Mouse (Mus musculus) CH12.LX (cell line): ENCODE results near the gene Laptm5. TPM values are rescaled to one million over a fixed set of nuclear protein-coding genes. Genes with fewer than 3 reads are reported as not detected.
A peak's percentile ranks its signal among the peaks of the same experiment; 100 is the strongest.

ENCODE experiments used
- DNase-seq: peaks from one replicate; pipeline ENCODE4 v3.0.0-alpha.2; 2013; ENCODE audit errors: extremely low read depth
- H3K27ac ChIP-seq: 2 replicates; pipeline ENCODE4 v1.5.1; 2012; ENCODE audit warnings: low read depth, mild to moderate bottlenecking, control low read depth, moderate library complexity; ENCODE audit not compliant: insufficient read depth
- H3K27me3 ChIP-seq: replicated peaks from 2 replicates; pipeline ENCODE3; 2012; ENCODE audit warnings: inconsistent platforms
- H3K36me3 ChIP-seq, 2 experiments: replicated peaks in 1 of 2; 2 replicates each; pipeline versions ENCODE3 to v1.6.1; 2012; ENCODE audit warnings: inconsistent platforms in 1 of 2, low read length in 1 of 2, mild to moderate bottlenecking in 1 of 2, mixed read lengths in 1 of 2, moderate library complexity in 1 of 2; ENCODE audit not compliant: control insufficient read depth in 1 of 2, insufficient read depth in 1 of 2
- H3K4me1 ChIP-seq, 2 experiments: 2 replicates each; pipeline ENCODE4 v1.6.1; 2012; ENCODE audit warnings: inconsistent platforms in 1 of 2, moderate library complexity in 1 of 2; ENCODE audit not compliant: insufficient read depth in 2 of 2, control insufficient read depth in 1 of 2
- H3K4me2 ChIP-seq: 2 replicates; pipeline ENCODE4 v1.6.1; 2012; ENCODE audit warnings: low read depth, mild to moderate bottlenecking, control low read depth; ENCODE audit not compliant: poor library complexity, insufficient read depth, severe bottlenecking
- H3K4me3 ChIP-seq, 3 experiments: fragments of 150-350 bp in 1 of 3; sonication (generic) in 1 of 3; replicated peaks in 1 of 3; 2 replicates each; pipeline versions ENCODE3 to v1.5.1; 2011 to 2012; ENCODE audit warnings: low read depth in 2 of 3, low read length in 2 of 3, mild to moderate bottlenecking in 2 of 3, moderate library complexity in 2 of 3, control low read depth in 1 of 3, improper control_type of control experiment in 1 of 3, inconsistent platforms in 1 of 3, mixed read lengths in 1 of 3; ENCODE audit not compliant: poor library complexity in 1 of 3
- H3K79me2 ChIP-seq: replicated peaks from 2 replicates; pipeline ENCODE4 v1.6.1; 2012; ENCODE audit warnings: mild to moderate bottlenecking, moderate library complexity; ENCODE audit not compliant: control insufficient read depth, poor library complexity, insufficient read depth, severe bottlenecking; ENCODE audit errors: extremely low read depth
- H3K9ac ChIP-seq: 2 replicates; pipeline ENCODE4 v1.6.1; 2012; ENCODE audit warnings: low read depth, mild to moderate bottlenecking, control low read depth, moderate library complexity; ENCODE audit not compliant: insufficient read depth
- H3K9me3 ChIP-seq: replicated peaks from 2 replicates; pipeline ENCODE3; 2012; ENCODE audit warnings: low read length, inconsistent platforms, mixed read lengths
- BHLHE40 ChIP-seq: IDR thresholded peaks from 2 replicates; pipeline ENCODE4 v1.6.1; 2011; ENCODE audit warnings: mild to moderate bottlenecking, low read depth, low read length, improper control_type of control experiment
- CHD1 ChIP-seq: IDR thresholded peaks from 2 replicates; pipeline ENCODE4 v1.6.1; 2012; ENCODE audit warnings: low read depth, low read length, improper control_type of control experiment, inconsistent platforms
- CTCF ChIP-seq, 2 experiments: IDR thresholded peaks in 1 of 2; conservative IDR thresholded peaks in 1 of 2; 2 replicates each; pipeline ENCODE4 v1.5.1; 2011 to 2012; ENCODE audit warnings: low read depth in 2 of 2, low read length in 2 of 2, improper control_type of control experiment in 1 of 2, inconsistent platforms in 1 of 2, mild to moderate bottlenecking in 1 of 2, moderate library complexity in 1 of 2
- E2F4 ChIP-seq: IDR thresholded peaks from 2 replicates; pipeline ENCODE4 v1.6.1; 2011; ENCODE audit warnings: low read depth, low read length, improper control_type of control experiment; ENCODE audit not compliant: insufficient replicate concordance
- EP300 ChIP-seq: IDR thresholded peaks from 2 replicates; pipeline ENCODE4 v1.6.1; 2011; ENCODE audit warnings: low read length, improper control_type of control experiment
- ETS1 ChIP-seq: conservative IDR thresholded peaks from 2 replicates; pipeline ENCODE4 v1.6.1; 2012; ENCODE audit warnings: low read depth, mild to moderate bottlenecking, inconsistent platforms, low read length, improper control_type of control experiment, moderate library complexity
- JUND ChIP-seq: conservative IDR thresholded peaks from 2 replicates; pipeline ENCODE4 v1.6.1; 2011; ENCODE audit warnings: low read depth, low read length, improper control_type of control experiment
- KAT2A ChIP-seq: IDR thresholded peaks from 2 replicates; pipeline ENCODE4 v1.6.1; 2012; ENCODE audit warnings: low read length, improper control_type of control experiment, inconsistent platforms; ENCODE audit not compliant: insufficient replicate concordance
- MAFK ChIP-seq: IDR thresholded peaks from 2 replicates; pipeline ENCODE4 v1.6.1; 2011; ENCODE audit warnings: low read length, improper control_type of control experiment; ENCODE audit not compliant: insufficient replicate concordance
- MEF2A ChIP-seq: IDR thresholded peaks from 2 replicates; pipeline ENCODE4 v1.6.1; 2014; ENCODE audit warnings: low read depth, mild to moderate bottlenecking, inconsistent platforms, low read length, improper control_type of control experiment, borderline replicate concordance
- MYC ChIP-seq: IDR thresholded peaks from 2 replicates; pipeline ENCODE4 v1.6.1; 2011; ENCODE audit warnings: low read depth, mild to moderate bottlenecking, improper control_type of control experiment, low read length
- NRF1 ChIP-seq: IDR thresholded peaks from 2 replicates; pipeline ENCODE4 v1.6.1; 2014; ENCODE audit warnings: low read depth, mild to moderate bottlenecking, inconsistent platforms, low read length, improper control_type of control experiment, moderate library complexity
- POLR2AphosphoS2 ChIP-seq: IDR thresholded peaks from 2 replicates; pipeline ENCODE4 v1.6.1; 2011; ENCODE audit warnings: low read depth, low read length, improper control_type of control experiment
- RAD21 ChIP-seq: IDR thresholded peaks from 2 replicates; pipeline ENCODE4 v1.6.1; 2011; ENCODE audit warnings: low read depth, mild to moderate bottlenecking, low read length, improper control_type of control experiment, moderate library complexity
- SIN3A ChIP-seq: IDR thresholded peaks from 2 replicates; pipeline ENCODE4 v1.6.1; 2012; ENCODE audit warnings: low read length, improper control_type of control experiment, inconsistent platforms
- TBP ChIP-seq: conservative IDR thresholded peaks from 2 replicates; pipeline ENCODE4 v1.6.1; 2011; ENCODE audit warnings: low read depth, low read length, improper control_type of control experiment
- USF1 ChIP-seq: IDR thresholded peaks from 2 replicates; pipeline ENCODE4 v1.6.1; 2014; ENCODE audit warnings: low read depth, mild to moderate bottlenecking, inconsistent platforms, low read length, improper control_type of control experiment
- ZKSCAN1 ChIP-seq: IDR thresholded peaks from 2 replicates; pipeline ENCODE4 v1.6.1; 2012; ENCODE audit warnings: low read depth, inconsistent platforms, low read length, improper control_type of control experiment, borderline replicate concordance
- ZNF384 ChIP-seq: IDR thresholded peaks from 2 replicates; pipeline ENCODE4 v1.6.1; 2012; ENCODE audit warnings: low read depth, low read length, improper control_type of control experiment, inconsistent platforms
- dilution Hi-C: fragments of 300-500 bp; cut with MboI; formaldehyde crosslinking; loops from 2 replicates; pipeline ENCODE4 v1.14.3; 2020; ENCODE audit warnings: low sequenced_read_pairs; ENCODE audit not compliant: extremely low pct_unique_long_range_greater_than_20kb, extremely low pct_ligation_motif_present
- in situ Hi-C: fragments of 300-500 bp; cut with MboI; formaldehyde crosslinking; loops from 3 replicates; pipeline ENCODE4 v1.14.3; 2019; ENCODE audit warnings: low sequenced_read_pairs, low pct_ligation_motif_present, low pct_unique_long_range_greater_than_20kb, mixed read lengths
- polyA plus RNA-seq: library from polyadenylated mRNA; unstranded; fragments of >175 nt; gene quantifications from 2 replicates; pipeline ENCODE4 v1.2.1, GENCODE M21; 2012; ENCODE audit warnings: low read depth; ENCODE audit not compliant: insufficient read length
- total RNA-seq, 2 experiments: library from RNA; depleted of rRNA; stranded (reverse); fragments of 300-350 nt in 1 of 2; fragments of >200 nt in 1 of 2; gene quantifications; 2 replicates each; pipeline ENCODE4 v1.2.3; 2012 to 2014

The Laptm5 gene
- total and polyA plus RNA-seq, 3 experiments, result 41.1 to 594 (median 225) TPM

DNA sequence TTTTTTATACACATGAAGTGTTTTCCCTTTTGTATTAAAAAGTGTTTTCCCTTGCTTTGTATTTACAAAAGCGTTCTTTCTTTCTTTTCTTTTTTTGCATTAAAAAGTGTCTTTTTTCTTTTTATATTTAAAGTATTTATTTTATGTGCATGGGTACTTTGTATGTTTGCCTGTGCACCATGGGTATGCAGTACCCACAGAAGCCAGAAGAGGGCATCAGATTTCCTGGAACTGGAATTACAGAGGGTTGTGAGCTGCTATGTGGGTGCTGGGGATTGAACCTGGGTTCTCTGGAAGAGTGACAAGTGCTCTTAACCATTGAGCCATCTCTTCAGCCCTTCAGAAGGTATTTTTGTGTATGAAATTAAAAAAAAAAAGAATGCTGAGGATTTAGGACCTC is 58.4 kb downstream of the Laptm5 start:
- H3K27me3 ChIP-seq, result peaks cover 71% of the 10 kb centered on the region
- no peak overlapping the region for H3K4me3 ChIP-seq
- H3K4me2 ChIP-seq, result no peak overlapping the region
- TF ChIP-seq ZNF384 (no peak), CTCF (conservative IDR thresholded peaks at IDR 0.05 in 1 of 2, IDR thresholded peaks at IDR 0.05 in 1 of 2; ENCODE audit: low read depth in 2 of 2, low read length in 2 of 2) (peak in 1 of 2 experiments; percentile 24; a peak in 1 of 4 replicates)
- no peaks in the 10 kb centered on the region for H3K36me3 ChIP-seq
- no peak overlapping the region for H3K9ac ChIP-seq
- no peak overlapping the region for H3K27ac ChIP-seq
- peaks cover 13% of the 10 kb centered on the region for H3K9me3 ChIP-seq
- H3K4me1 ChIP-seq, result no peaks in the 10 kb centered on the region
- no peaks in the 10 kb centered on the region for H3K79me2 ChIP-seq
- dilution Hi-C loops, result no loop called here
- in situ Hi-C loops, result loop anchor here (25.0 kb wide), 1 partner anchor 166 kb away; no protein-coding TSS in a partner anchor
- no peak for DNase-seq

DNA sequence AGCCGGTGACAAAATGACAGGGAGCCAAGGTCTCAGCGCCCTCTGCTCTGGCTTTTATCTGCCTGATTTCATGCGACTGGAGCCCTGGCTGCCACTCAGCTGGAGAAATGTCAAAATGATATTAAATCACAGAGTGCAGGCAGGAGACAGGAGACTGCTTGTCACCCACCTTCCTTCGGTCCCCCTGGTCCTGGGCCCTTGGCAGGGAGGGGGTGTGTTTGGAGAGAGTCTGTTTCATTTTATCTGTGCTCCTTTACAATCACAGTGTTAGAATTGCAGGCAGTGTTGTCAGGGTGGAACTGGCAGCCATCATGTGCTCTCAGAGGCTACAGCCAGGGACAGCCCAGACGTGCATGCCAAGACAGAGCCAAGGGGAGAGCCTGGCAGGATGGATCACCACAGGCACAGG is 59.5 kb downstream of the Laptm5 start:
- in situ Hi-C loops, result loop anchor here (25.0 kb wide), 1 partner anchor 165 kb away; no protein-coding TSS in a partner anchor
- DNase-seq, result no peak

DNA sequence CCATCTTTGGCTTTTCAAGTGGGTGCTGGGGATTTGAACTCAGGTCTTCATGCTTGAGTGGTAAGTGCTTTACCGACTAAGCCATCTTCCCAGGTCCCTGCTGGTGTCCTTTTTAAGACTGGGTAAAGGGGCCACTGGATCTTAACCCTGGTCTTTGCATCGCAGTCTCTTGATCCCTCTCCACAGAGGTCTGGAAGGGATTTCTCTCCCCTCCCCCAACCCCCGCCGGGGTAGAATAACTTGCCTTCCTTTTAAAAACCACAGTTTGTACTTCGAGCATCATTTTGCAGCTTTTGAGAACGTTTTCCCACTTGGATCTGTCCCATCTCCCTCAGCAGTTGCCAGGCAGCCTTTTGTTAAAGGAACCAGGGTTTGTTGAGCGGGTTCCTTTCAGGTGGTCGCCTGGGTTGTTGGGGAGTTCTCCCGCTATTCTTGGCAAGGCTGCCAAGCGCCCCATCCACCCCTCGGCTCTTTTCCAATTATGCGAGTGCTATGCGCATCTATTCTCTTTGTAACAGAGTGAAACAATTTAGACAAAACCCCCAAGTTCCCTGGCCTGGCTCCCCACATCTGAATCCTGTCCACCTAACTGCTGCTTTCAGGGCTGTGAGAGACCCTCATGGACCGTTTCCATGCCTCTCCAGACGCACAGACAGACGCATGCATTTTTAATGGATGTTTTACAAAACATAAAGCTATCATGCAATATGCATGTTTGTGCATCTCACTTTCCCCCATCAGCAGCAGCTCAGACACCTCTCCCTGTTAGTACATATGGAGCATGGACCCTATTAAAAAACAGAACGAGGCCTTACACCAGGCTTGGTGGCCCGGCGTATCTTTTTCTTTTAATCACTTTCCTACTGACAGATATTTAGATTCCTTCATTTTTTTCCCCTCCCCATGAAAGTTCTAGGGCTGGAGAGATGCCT is 60.7 kb downstream of the Laptm5 start:
- dilution Hi-C loops, result no loop called here

More for the DNA sequence above, 59.5 kb downstream of the Laptm5 start:
- Histone ChIP-seq H3K36me3 (no peaks in the 10 kb centered on the region), H3K27ac (no peak overlapping the region), H3K9me3 (peaks cover 13% of the 10 kb centered on the region), H3K79me2 (no peaks in the 10 kb centered on the region), H3K27me3 (peaks cover 69% of the 10 kb centered on the region), H3K9ac (no peak overlapping the region), H3K4me1 (no peaks in the 10 kb centered on the region), H3K4me2 (no peak overlapping the region), H3K4me3 (no peak overlapping the region)
- dilution Hi-C loops, result no loop called here
- TF ChIP-seq MEF2A (no peak), ZNF384 (no peak), JUND (no peak), USF1 (no peak), E2F4 (no peak), MAFK (no peak), NRF1 (no peak), SIN3A (no peak), MYC (no peak), RAD21 (no peak), ETS1 (no peak)

More for the DNA sequence above, 60.7 kb downstream of the Laptm5 start:
- Histone ChIP-seq H3K9me3 (peaks cover 13% of the 10 kb centered on the region), H3K4me2 (no peak overlapping the region), H3K27me3 (peaks cover 73% of the 10 kb centered on the region), H3K4me1 (no peaks in the 10 kb centered on the region), H3K9ac (no peak overlapping the region), H3K36me3 (no peaks in the 10 kb centered on the region), H3K4me3 (no peak overlapping the region), H3K79me2 (no peaks in the 10 kb centered on the region), H3K27ac (no peak overlapping the region)
- in situ Hi-C loops, result loop anchor here (25.0 kb wide), 1 partner anchor 164 kb away; no protein-coding TSS in a partner anchor
- no peak for TF ChIP-seq ZKSCAN1
- no peak for TF ChIP-seq POLR2AphosphoS2
- TF ChIP-seq TBP, result no peak
- no peak for TF ChIP-seq BHLHE40
- no peak for TF ChIP-seq CHD1
- no peak for TF ChIP-seq EP300
- TF ChIP-seq KAT2A, result no peak
- TF ChIP-seq SIN3A, result no peak
- no peak for TF ChIP-seq MEF2A
- no peak for DNase-seq
